Mouse (Mus musculus) hindbrain, postnatal 0 days (tissue): ENCODE measurements around the gene Ulk4. TPM values are rescaled to one million over a fixed set of nuclear protein-coding genes. Genes with fewer than 3 reads are reported as not detected.

ENCODE experiments used
- ATAC-seq: fragments of 200-750 bp; cut with Nextera tagmentation; 2 replicates; pipeline ENCODE4 v1.8.0; 2017; ENCODE audit warnings: mild to moderate bottlenecking, moderate TSS enrichment, moderate library complexity
- DNase-seq: peaks from one replicate; pipeline ENCODE4 v3.0.0-alpha.2; 2015; ENCODE audit warnings: low spot score
- H3K27ac ChIP-seq: fragments of 300-500 bp; sonication (generic); 2 replicates; pipeline ENCODE4 v1.5.1; 2014; ENCODE audit warnings: mild to moderate bottlenecking
- H3K27me3 ChIP-seq: fragments of 300-500 bp; sonication (generic); 2 replicates; pipeline ENCODE4 v1.6.1; 2014; ENCODE audit warnings: low read length, mixed read lengths; ENCODE audit not compliant: insufficient read depth
- H3K36me3 ChIP-seq: fragments of 300-500 bp; sonication (generic); 2 replicates; pipeline ENCODE4 v1.6.1; 2014; ENCODE audit warnings: low read length, mixed read lengths; ENCODE audit not compliant: insufficient read depth
- H3K4me1 ChIP-seq: fragments of 300-500 bp; sonication (generic); 2 replicates; pipeline ENCODE4 v1.6.1; 2014; ENCODE audit warnings: antibody characterized with exemption, low read length, mixed read lengths; ENCODE audit not compliant: insufficient read depth
- H3K4me2 ChIP-seq: fragments of 300-500 bp; sonication (generic); 2 replicates; pipeline ENCODE4 v1.6.1; 2014; ENCODE audit warnings: low read depth, mild to moderate bottlenecking, low read length, moderate library complexity, mixed read lengths
- H3K4me3 ChIP-seq: fragments of 300-500 bp; sonication (generic); 2 replicates; pipeline ENCODE4 v1.5.1; 2014; ENCODE audit warnings: low read length
- H3K9ac ChIP-seq: fragments of 300-500 bp; sonication (generic); replicated peaks from 2 replicates; pipeline ENCODE4 v1.6.1; 2014; ENCODE audit warnings: mild to moderate bottlenecking, low read length, moderate library complexity, mixed read lengths
- H3K9me3 ChIP-seq: fragments of 300-500 bp; sonication (generic); 2 replicates; pipeline ENCODE4 v1.6.1; 2016; ENCODE audit warnings: low read length, mixed read lengths
- CTCF ChIP-seq: IDR thresholded peaks from 2 replicates; pipeline ENCODE4 v1.5.1; 2016; ENCODE audit warnings: antibody characterized with exemption, control low read depth, low read depth
- WGBS: fragments of 180-500 bp; shearing (Covaris S2); extraction: QIAGEN DNeasy Blood & Tissue Kit; methylation state at CpG from one replicate; pipeline ENCODE4 v1.1.7; 2014; 5-methylcytosine and 5-hydroxymethylcytosine counted together
- polyA plus RNA-seq: library from polyadenylated mRNA; unstranded; fragments of >200 nt; fragmentation: Nextera tagmentation; extraction: Ambion mirVana; gene quantifications from 2 replicates; pipeline ENCODE4 v1.2.1, GENCODE M21; 2015
- total RNA-seq: library from RNA; depleted of rRNA; stranded (reverse); fragments of >200 nt; gene quantifications from 2 replicates; pipeline ENCODE4 v1.2.3, GENCODE M21; 2014

The Ulk4 gene
- total and polyA plus RNA-seq, 2 experiments from 2014 or later = 20.0 to 76.3 TPM

- 93% methylated on average over 13 of the region's 13 CpGs for WGBS
- Histone ChIP-seq H3K36me3 (0 out of 2 replicates have a peak, but pooled peaks cover 6% of the 10 kb centered on the region), H3K4me3 (no peak overlapping the region), H3K9ac (no peak overlapping the region), H3K4me2 (no peak overlapping the region), H3K4me1 (no peaks in the 10 kb centered on the region), H3K27ac (no peak overlapping the region), H3K9me3 (no peaks in the 10 kb centered on the region), H3K27me3 (no peaks in the 10 kb centered on the region)
- TF ChIP-seq CTCF = no peak
- ATAC-seq (no peak), DNase-seq (no peak)
Measured at GRCm38 (mm10) chr9:121254761-121255160, 22.2 kb downstream of the Ulk4 start.

- no peak overlapping the region for H3K4me3 ChIP-seq
- no peak overlapping the region for H3K4me2 ChIP-seq
- no peaks in the 10 kb centered on the region for H3K9me3 ChIP-seq
- H3K36me3 ChIP-seq = 0 out of 2 replicates have a peak, but pooled peaks cover 6% of the 10 kb centered on the region
- no peaks in the 10 kb centered on the region for H3K4me1 ChIP-seq
- H3K9ac ChIP-seq = no peak overlapping the region
- WGBS = 88% methylated on average over 2 of the region's 2 CpGs
- ATAC-seq (no peak), DNase-seq (no peak)
- H3K27me3 ChIP-seq = no peaks in the 10 kb centered on the region
- no peak overlapping the region for H3K27ac ChIP-seq
- TF ChIP-seq CTCF = no peak
Measured at GRCm38 (mm10) chr9:121253983-121254382, 23.0 kb downstream of the Ulk4 start.

- H3K9ac ChIP-seq = no peak overlapping the region
- DNase-seq = no peak
Measured at GRCm38 (mm10) chr9:121250854-121251253, 26.1 kb downstream of the Ulk4 start.

GRCm38 (mm10) chr9:121249805-121250204 is 27.2 kb downstream of the Ulk4 start:
- DNase-seq (no peak), ATAC-seq (no peak)
- no peaks in the 10 kb centered on the region for H3K36me3 ChIP-seq

More at GRCm38 (mm10) chr9:121250854-121251253, 26.1 kb downstream of the Ulk4 start:
- Histone ChIP-seq H3K36me3 (no peaks in the 10 kb centered on the region), H3K27ac (no peak overlapping the region), H3K4me1 (no peaks in the 10 kb centered on the region), H3K9me3 (no peaks in the 10 kb centered on the region), H3K4me3 (no peak overlapping the region), H3K4me2 (no peak overlapping the region), H3K27me3 (no peaks in the 10 kb centered on the region)
- no peak for TF ChIP-seq CTCF
- ATAC-seq = no peak
- 92% methylated on average over 11 of the region's 11 CpGs for WGBS

GRCm38 (mm10) chr9:121247956-121248775 is 28.8 kb downstream of the Ulk4 start:
- H3K27me3 ChIP-seq = no peaks in the 10 kb centered on the region
- DNase-seq (peak; percentile 91), ATAC-seq (peak; percentile 49; the same call in 1 of the 2 replicates)
- H3K36me3 ChIP-seq = no peaks in the 10 kb centered on the region
- no peaks in the 10 kb centered on the region for H3K9me3 ChIP-seq
- no peaks in the 10 kb centered on the region for H3K4me1 ChIP-seq
- no peak overlapping the region for H3K27ac ChIP-seq
- no peak overlapping the region for H3K4me2 ChIP-seq
- no peak overlapping the region for H3K4me3 ChIP-seq
- no peak overlapping the region for H3K9ac ChIP-seq
- TF ChIP-seq CTCF = peak; percentile 81
- WGBS = 61% methylated on average over 12 of the region's 12 CpGs

More at GRCm38 (mm10) chr9:121249805-121250204, 27.2 kb downstream of the Ulk4 start:
- H3K4me3 ChIP-seq = no peak overlapping the region
- no peak overlapping the region for H3K9ac ChIP-seq
- no peak for TF ChIP-seq CTCF
- WGBS = 60% methylated on average over 14 of the region's 14 CpGs
- H3K4me2 ChIP-seq = no peak overlapping the region
- no peaks in the 10 kb centered on the region for H3K9me3 ChIP-seq
- no peak overlapping the region for H3K27ac ChIP-seq
- no peaks in the 10 kb centered on the region for H3K4me1 ChIP-seq
- H3K27me3 ChIP-seq = no peaks in the 10 kb centered on the region

GRCm38 (mm10) chr9:121247047-121247446 is 29.9 kb downstream of the Ulk4 start:
- H3K27ac ChIP-seq = no peak overlapping the region
- no peaks in the 10 kb centered on the region for H3K9me3 ChIP-seq
- no peak overlapping the region for H3K4me2 ChIP-seq
- WGBS = 80% methylated on average over 6 of the region's 6 CpGs
- no peak for ATAC-seq
- no peaks in the 10 kb centered on the region for H3K4me1 ChIP-seq
- no peak overlapping the region for H3K9ac ChIP-seq
- DNase-seq = no peak
- no peaks in the 10 kb centered on the region for H3K36me3 ChIP-seq
- H3K4me3 ChIP-seq = no peak overlapping the region
- TF ChIP-seq CTCF = no peak
- no peaks in the 10 kb centered on the region for H3K27me3 ChIP-seq

- 82% methylated on average over 6 of the region's 6 CpGs for WGBS
- no peak overlapping the region for H3K9ac ChIP-seq
- no peak overlapping the region for H3K4me2 ChIP-seq
- no peak overlapping the region for H3K27ac ChIP-seq
- H3K36me3 ChIP-seq = no peaks in the 10 kb centered on the region
- ATAC-seq (no peak), DNase-seq (no peak)
- no peak for TF ChIP-seq CTCF
- no peaks in the 10 kb centered on the region for H3K9me3 ChIP-seq
- no peaks in the 10 kb centered on the region; the same call in 1 of the 2 replicates for H3K27me3 ChIP-seq
- no peak overlapping the region for H3K4me3 ChIP-seq
- no peaks in the 10 kb centered on the region for H3K4me1 ChIP-seq
Measured at GRCm38 (mm10) chr9:121242331-121242730, 34.7 kb downstream of the Ulk4 start.
